Mouse (Mus musculus): Measurements from ENCODE around the gene Fam102a. TPM values are rescaled to one million over a fixed set of nuclear protein-coding genes. Genes with fewer than 3 reads are reported as not detected.

Fam102a gene
- polyA plus RNA-seq, 1 experiment from 2014 or later = 12.7 TPM

- ATAC-seq (ENCODE audit: low read depth) = no peak
- 78% methylated on average over 9 of the region's 9 CpGs for WGBS
- H3K27ac ChIP-seq (ENCODE audit: low read length) = no peak overlapping the region
- peaks cover 39% of the 10 kb centered on the region for H3K4me1 ChIP-seq (replicated peaks; ENCODE audit: control insufficient read depth, insufficient read depth, low read length)
- no peaks in the 10 kb centered on the region for H3K9me3 ChIP-seq (ENCODE audit: control insufficient read depth, low read length)
- H3K27me3 ChIP-seq (ENCODE audit: control insufficient read depth, insufficient read depth, low read depth, low read length) = no peaks in the 10 kb centered on the region
- no peak overlapping the region for H3K9ac ChIP-seq (ENCODE audit: low read length)
- no peak overlapping the region for H3K4me2 ChIP-seq (ENCODE audit: low read depth, low read length)
- no peak overlapping the region for H3K4me3 ChIP-seq (ENCODE audit: low read length)
- H3K36me3 ChIP-seq (ENCODE audit: control insufficient read depth, insufficient read depth, low read length) = peaks cover 10% of the 10 kb centered on the region
Measured at GRCm38 (mm10) chr2:32618051-32618450, 82.9 kb downstream of the Fam102a start.

Other genes starting within 250 kb of the Fam102a start
- gene Golga2, start 247.9 kb upstream of the Fam102a start, polyA plus RNA-seq (2015; fragmentation: Nextera tagmentation; extraction: Ambion mirVana) = 25.8 and 27.9 TPM in 2 replicates
- 396 and 415 TPM in 2 replicates for gene Swi5, start 247.3 kb upstream of the Fam102a start, polyA plus RNA-seq (2015; fragmentation: Nextera tagmentation; extraction: Ambion mirVana)
- 46.1 and 50.7 TPM in 2 replicates for gene Ciz1, start 183.0 kb upstream of the Fam102a start, polyA plus RNA-seq (2015; fragmentation: Nextera tagmentation; extraction: Ambion mirVana)
- 5.7 and 5.9 TPM in 2 replicates for gene Dnm1, start 182.0 kb upstream of the Fam102a start, polyA plus RNA-seq (2015; fragmentation: Nextera tagmentation; extraction: Ambion mirVana)
- gene 1110008P14Rik, start 153.4 kb upstream of the Fam102a start, polyA plus RNA-seq (2015; fragmentation: Nextera tagmentation; extraction: Ambion mirVana) = 34.0 and 36.4 TPM in 2 replicates
- 1.8 and 5.6 TPM in 2 replicates for gene Lcn2, start 147.1 kb upstream of the Fam102a start, polyA plus RNA-seq (2015; fragmentation: Nextera tagmentation; extraction: Ambion mirVana)
- gene Ptges2, start 139.4 kb upstream of the Fam102a start, polyA plus RNA-seq (2015; fragmentation: Nextera tagmentation; extraction: Ambion mirVana) = 20.6 and 23.9 TPM in 2 replicates
- 6.5 and 6.8 TPM in 2 replicates for gene Naif1, start 84.9 kb upstream of the Fam102a start, polyA plus RNA-seq (2015; fragmentation: Nextera tagmentation; extraction: Ambion mirVana)
- 16.0 and 17.5 TPM in 2 replicates for gene Slc25a25, start 83.9 kb upstream of the Fam102a start, polyA plus RNA-seq (2015; fragmentation: Nextera tagmentation; extraction: Ambion mirVana)
- gene Dpm2, start 35.5 kb downstream of the Fam102a start, polyA plus RNA-seq (2015; fragmentation: Nextera tagmentation; extraction: Ambion mirVana) = 106 and 109 TPM in 2 replicates
- gene Pip5kl1, start 39.5 kb downstream of the Fam102a start, polyA plus RNA-seq (2015; fragmentation: Nextera tagmentation; extraction: Ambion mirVana) = 0.15 and 0.34 TPM in 2 replicates
- gene 9430097D07Rik, start 40.4 kb downstream of the Fam102a start, polyA plus RNA-seq (2015; fragmentation: Nextera tagmentation; extraction: Ambion mirVana) = not detected in 2 replicates
- 26.0 and 28.1 TPM in 2 replicates for gene St6galnac4, start 51.8 kb downstream of the Fam102a start, polyA plus RNA-seq (2015; fragmentation: Nextera tagmentation; extraction: Ambion mirVana)
- gene St6galnac6, start 64.4 kb downstream of the Fam102a start, polyA plus RNA-seq (2015; fragmentation: Nextera tagmentation; extraction: Ambion mirVana) = 25.4 and 26.3 TPM in 2 replicates
- gene Ak1, start 86.4 kb downstream of the Fam102a start, polyA plus RNA-seq (2015; fragmentation: Nextera tagmentation; extraction: Ambion mirVana) = 67.2 and 76.7 TPM in 2 replicates
- 108 and 120 TPM in 2 replicates for gene Eng, start 111.3 kb downstream of the Fam102a start, polyA plus RNA-seq (2015; fragmentation: Nextera tagmentation; extraction: Ambion mirVana)
- 22.0 and 25.5 TPM in 2 replicates for gene Fpgs, start 168.8 kb downstream of the Fam102a start, polyA plus RNA-seq (2015; fragmentation: Nextera tagmentation; extraction: Ambion mirVana)
- gene Cdk9, start 177.7 kb downstream of the Fam102a start, polyA plus RNA-seq (2015; fragmentation: Nextera tagmentation; extraction: Ambion mirVana) = 77.2 and 85.1 TPM in 2 replicates
- gene Sh2d3c, start 185.7 kb downstream of the Fam102a start, polyA plus RNA-seq (2015; fragmentation: Nextera tagmentation; extraction: Ambion mirVana) = 43.2 and 46.2 TPM in 2 replicates
- gene 6330409D20Rik, start 205.7 kb downstream of the Fam102a start, polyA plus RNA-seq (2015; fragmentation: Nextera tagmentation; extraction: Ambion mirVana) = 0.34 and 0.43 TPM in 2 replicates
- gene Tor2a, start 221.9 kb downstream of the Fam102a start, polyA plus RNA-seq (2015; fragmentation: Nextera tagmentation; extraction: Ambion mirVana) = 61.7 and 63.5 TPM in 2 replicates
- gene Ttc16, start 240.3 kb downstream of the Fam102a start, polyA plus RNA-seq (2015; fragmentation: Nextera tagmentation; extraction: Ambion mirVana) = 1.2 and 2.1 TPM in 2 replicates
- 4.1 and 4.5 TPM in 2 replicates for gene Ptrh1, start 240.5 kb downstream of the Fam102a start, polyA plus RNA-seq (2015; fragmentation: Nextera tagmentation; extraction: Ambion mirVana)
- gene Cfap157, start 249.1 kb downstream of the Fam102a start, polyA plus RNA-seq (2015; fragmentation: Nextera tagmentation; extraction: Ambion mirVana) = 2.1 and 2.4 TPM in 2 replicates